Mouse (Mus musculus) ovary, adult 18-20 months (tissue): ENCODE results near the gene Lrfn4.
"Not testable (repeated sequence)": the region's sequence is repeated elsewhere in the genome, so short reads cannot be mapped to it uniquely, and the experiment has no call there.

Experiments
- DNase-seq: peaks from one replicate; pipeline ENCODE4 v3.0.0; 2022; ENCODE audit warnings: low spot score, mixed read lengths

The Lrfn4 gene

GRCm38 (mm10) chr19:4610109-4610508 is 5.4 kb downstream of the Lrfn4 start:
- DNase-seq = no peak

GRCm38 (mm10) chr19:4608511-4608910 is 7.0 kb downstream of the Lrfn4 start:
- no peak for DNase-seq

GRCm38 (mm10) chr19:4607406-4607805 is 8.1 kb downstream of the Lrfn4 start:
- DNase-seq = no peak

- DNase-seq = no peak
Observed at GRCm38 (mm10) chr19:4605654-4606053, 9.8 kb downstream of the Lrfn4 start.

GRCm38 (mm10) chr19:4603801-4604723 is 11.4 kb downstream of the Lrfn4 start:
- DNase-seq = no peak

- no peak for DNase-seq
Observed at GRCm38 (mm10) chr19:4602459-4602858, 13.0 kb downstream of the Lrfn4 start.

GRCm38 (mm10) chr19:4596071-4596470 is 19.4 kb downstream of the Lrfn4 start:
- DNase-seq = no peak

- no peak for DNase-seq
Observed at GRCm38 (mm10) chr19:4593792-4594522, 21.5 kb downstream of the Lrfn4 start.

- DNase-seq = no peak
Observed at GRCm38 (mm10) chr19:4590025-4590424, 25.4 kb downstream of the Lrfn4 start.

- DNase-seq = no peak
Observed at GRCm38 (mm10) chr19:4589081-4589480, 26.4 kb downstream of the Lrfn4 start.

- no peak for DNase-seq
Observed at GRCm38 (mm10) chr19:4588430-4588829, 27.0 kb downstream of the Lrfn4 start.

GRCm38 (mm10) chr19:4587426-4587825 is 28.0 kb downstream of the Lrfn4 start:
- DNase-seq = no peak

GRCm38 (mm10) chr19:4586783-4587182 is 28.7 kb downstream of the Lrfn4 start:
- DNase-seq = not testable (repeated sequence)

- DNase-seq = no peak
Observed at GRCm38 (mm10) chr19:4583856-4584255, 31.6 kb downstream of the Lrfn4 start.

- no peak for DNase-seq
Observed at GRCm38 (mm10) chr19:4579296-4579695, 36.2 kb downstream of the Lrfn4 start.

GRCm38 (mm10) chr19:4578799-4579198 is 36.7 kb downstream of the Lrfn4 start:
- no peak for DNase-seq

GRCm38 (mm10) chr19:4573241-4573640 is 42.2 kb downstream of the Lrfn4 start:
- DNase-seq = no peak

- DNase-seq = no peak
Observed at GRCm38 (mm10) chr19:4572467-4572866, 43.0 kb downstream of the Lrfn4 start.

GRCm38 (mm10) chr19:4572061-4572460 is 43.4 kb downstream of the Lrfn4 start:
- no peak for DNase-seq

- no peak for DNase-seq
Observed at GRCm38 (mm10) chr19:4571658-4572057, 43.8 kb downstream of the Lrfn4 start.

- DNase-seq = no peak
Observed at GRCm38 (mm10) chr19:4570815-4571214, 44.7 kb downstream of the Lrfn4 start.

GRCm38 (mm10) chr19:4570237-4570613 is 45.2 kb downstream of the Lrfn4 start:
- DNase-seq = no peak
